Mouse (Mus musculus): ENCODE measurements at regions not wholly inside any gene's neighbourhood (a gene's known extent, or its start where the extent isn't known, plus 50 kb on each side); places are given as distances from the start of the nearest gene placed in this dataset.
A peak's percentile ranks its signal among the peaks of the same experiment; 100 is the strongest.

DNA sequence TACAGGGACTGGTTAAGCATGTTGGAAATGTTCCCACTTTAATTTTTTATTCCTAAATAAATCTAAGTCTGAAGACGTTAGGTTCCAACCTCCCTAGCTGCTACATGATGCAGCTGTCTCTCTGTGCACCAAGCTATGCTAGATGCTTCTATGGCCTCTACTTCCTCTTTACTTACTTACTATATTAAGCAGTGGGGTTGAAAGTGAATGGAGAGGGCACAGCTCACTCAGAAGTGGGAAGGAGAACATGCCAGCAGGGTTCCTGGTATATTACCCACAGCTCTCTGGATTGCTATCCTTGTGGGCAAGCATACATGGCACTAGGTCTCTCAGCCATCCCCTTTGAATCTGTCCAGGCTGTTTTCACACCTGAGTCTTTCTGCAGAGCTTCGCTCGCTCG lies 61.4 kb upstream of the Nabp1 start:
- whole genome bisulfite sequencing, result 89% methylated on average over 4 of the region's 4 CpGs
- H3K27me3 ChIP-seq (ENCODE audit: control insufficient read depth, insufficient read depth, low read length), result no peaks in the 10 kb centered on the region
- H3K36me3 ChIP-seq (ENCODE audit: control insufficient read depth, insufficient read depth, low read length), result no peaks in the 10 kb centered on the region
- H3K9me3 ChIP-seq (ENCODE audit: control insufficient read depth, low read length), result no peaks in the 10 kb centered on the region
- no peaks in the 10 kb centered on the region for H3K4me1 ChIP-seq (ENCODE audit: control insufficient read depth, insufficient read depth, low read length)
- H3K4me2 ChIP-seq (ENCODE audit: low read depth), result no peak overlapping the region
- H3K27ac ChIP-seq (ENCODE audit: low read depth, low read length), result no peak overlapping the region
- no peak overlapping the region for H3K4me3 ChIP-seq (ENCODE audit: low read depth, low read length)
- ATAC-seq (ENCODE audit: insufficient read depth, low FRiP score, low TSS enrichment) (no peak), DNase-seq (ENCODE audit: low spot score) (no peak)
- H3K9ac ChIP-seq (ENCODE audit: low read length), result no peak overlapping the region

DNA sequence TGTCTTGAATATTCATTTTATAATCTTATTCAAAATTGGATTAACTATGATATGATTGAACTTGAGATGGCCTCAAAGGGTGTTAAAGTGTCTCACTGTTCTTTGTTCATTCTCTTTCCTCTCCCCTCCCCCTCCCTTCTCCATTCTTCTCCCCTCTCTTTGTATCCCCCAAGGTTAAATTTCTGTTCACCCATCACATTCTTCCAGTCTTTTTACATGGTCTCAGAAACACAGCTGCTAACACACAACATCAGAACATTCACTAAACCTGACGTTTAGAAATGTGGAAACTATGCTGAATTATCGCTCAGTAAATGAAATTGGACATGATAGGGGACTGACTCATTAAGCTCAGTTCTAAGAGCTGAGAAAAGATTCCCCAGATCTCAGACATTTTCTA lies 60.6 kb upstream of the Nabp1 start:
- Histone ChIP-seq H3K9me3 (ENCODE audit: control insufficient read depth, low read length) (no peaks in the 10 kb centered on the region), H3K9ac (ENCODE audit: low read length) (no peak overlapping the region), H3K36me3 (ENCODE audit: control insufficient read depth, insufficient read depth, low read length) (no peaks in the 10 kb centered on the region), H3K4me1 (ENCODE audit: control insufficient read depth, insufficient read depth, low read length) (no peaks in the 10 kb centered on the region), H3K4me2 (ENCODE audit: low read depth) (no peak overlapping the region), H3K27me3 (ENCODE audit: control insufficient read depth, insufficient read depth, low read length) (no peaks in the 10 kb centered on the region), H3K27ac (ENCODE audit: low read depth, low read length) (no peak overlapping the region), H3K4me3 (ENCODE audit: low read depth, low read length) (no peak overlapping the region)
- no peak for DNase-seq (ENCODE audit: low spot score)
- 73% methylated on average over 2 of the region's 2 CpGs for WGBS
- no peak for ATAC-seq (ENCODE audit: insufficient read depth, low FRiP score, low TSS enrichment)

DNA sequence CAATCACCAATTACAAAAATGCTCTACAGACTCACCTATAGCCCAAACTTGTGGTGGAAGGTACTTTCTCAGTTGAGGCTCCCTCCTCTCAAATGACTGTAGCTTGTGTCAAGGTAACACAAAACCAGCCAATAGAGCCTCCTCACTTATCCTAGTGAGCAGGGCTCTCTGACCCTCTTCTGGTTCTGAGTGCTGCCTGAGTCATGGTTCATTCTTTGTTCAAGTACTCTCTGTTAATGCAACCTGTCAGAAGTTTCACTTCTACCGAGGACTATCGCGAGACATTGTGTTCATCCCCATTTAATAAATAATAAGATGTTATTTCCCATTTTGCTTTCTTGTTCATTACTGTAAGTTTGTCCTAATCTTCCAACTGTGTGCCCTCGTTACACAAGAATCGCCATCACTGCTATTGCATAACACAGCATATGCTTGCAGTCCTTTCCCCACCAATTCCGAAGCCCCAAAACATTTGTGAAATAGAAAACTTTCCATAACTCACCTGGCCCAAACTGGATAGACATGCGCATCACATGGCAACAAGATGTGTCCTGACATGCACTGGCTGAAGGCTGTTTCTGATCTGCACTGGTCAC lies 59.6 kb upstream of the Nabp1 start:
- Histone ChIP-seq H3K4me3 (ENCODE audit: low read depth, low read length) (no peak overlapping the region), H3K36me3 (ENCODE audit: control insufficient read depth, insufficient read depth, low read length) (no peaks in the 10 kb centered on the region), H3K9me3 (ENCODE audit: control insufficient read depth, low read length) (no peaks in the 10 kb centered on the region), H3K4me2 (ENCODE audit: low read depth) (no peak overlapping the region), H3K27me3 (ENCODE audit: control insufficient read depth, insufficient read depth, low read length) (no peaks in the 10 kb centered on the region), H3K4me1 (ENCODE audit: control insufficient read depth, insufficient read depth, low read length) (no peaks in the 10 kb centered on the region), H3K9ac (ENCODE audit: low read length) (no peak overlapping the region), H3K27ac (ENCODE audit: low read depth, low read length) (no peak overlapping the region)
- DNase-seq (ENCODE audit: low spot score) (no peak), ATAC-seq (ENCODE audit: insufficient read depth, low FRiP score, low TSS enrichment) (no peak)
- WGBS, result 94% methylated on average over 7 of the region's 7 CpGs

DNA sequence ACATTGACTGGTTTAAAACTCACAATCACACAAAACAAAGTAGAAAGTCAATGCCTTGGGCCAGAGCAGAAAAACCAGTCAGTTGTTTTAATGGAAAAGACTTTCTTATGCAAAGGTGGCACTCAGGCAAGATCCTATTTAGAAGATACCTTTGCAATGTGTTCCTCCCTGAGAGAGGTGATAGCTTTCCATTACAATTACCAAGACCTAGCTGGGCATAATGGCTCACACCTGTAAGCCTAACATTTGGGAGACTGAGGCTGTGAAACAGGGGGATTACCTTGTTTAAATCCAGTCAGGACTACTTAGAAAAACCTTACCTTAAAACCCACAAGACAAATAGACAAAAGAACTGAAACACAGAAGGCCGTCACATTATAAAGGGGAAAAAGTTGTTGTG lies 57.9 kb upstream of the Nabp1 start:
- H3K4me1 ChIP-seq (ENCODE audit: control insufficient read depth, insufficient read depth, low read length), result no peaks in the 10 kb centered on the region
- DNase-seq (ENCODE audit: low spot score) (no peak), ATAC-seq (ENCODE audit: insufficient read depth, low FRiP score, low TSS enrichment) (no peak)
- no peak overlapping the region for H3K4me2 ChIP-seq (ENCODE audit: low read depth)
- no peak overlapping the region for H3K9ac ChIP-seq (ENCODE audit: low read length)
- WGBS, result 84% methylated on average over 1 of the region's 1 CpGs
- H3K4me3 ChIP-seq (ENCODE audit: low read depth, low read length), result no peak overlapping the region
- no peaks in the 10 kb centered on the region for H3K36me3 ChIP-seq (ENCODE audit: control insufficient read depth, insufficient read depth, low read length)
- no peak overlapping the region for H3K27ac ChIP-seq (ENCODE audit: low read depth, low read length)
- H3K27me3 ChIP-seq (ENCODE audit: control insufficient read depth, insufficient read depth, low read length), result no peaks in the 10 kb centered on the region
- no peaks in the 10 kb centered on the region for H3K9me3 ChIP-seq (ENCODE audit: control insufficient read depth, low read length)

DNA sequence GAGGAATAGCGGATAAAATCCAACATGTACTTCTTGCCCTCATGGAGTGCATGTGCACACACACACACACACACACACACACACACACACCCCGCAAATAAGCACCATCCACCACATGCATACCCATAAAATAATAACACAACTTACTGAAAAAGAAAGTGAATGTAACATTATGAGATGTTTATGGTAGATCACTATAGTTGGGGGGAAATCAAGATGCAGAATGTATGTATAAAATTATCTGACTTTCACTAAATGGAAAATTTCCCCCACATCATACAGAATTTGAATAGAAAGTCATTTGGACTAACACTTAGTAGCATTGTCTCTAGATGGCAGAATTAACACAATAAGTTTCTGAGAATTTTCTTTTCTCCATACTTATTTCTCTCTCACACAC lies 57.2 kb upstream of the Nabp1 start:
- DNase-seq (ENCODE audit: low spot score) (no peak), ATAC-seq (ENCODE audit: insufficient read depth, low FRiP score, low TSS enrichment) (no peak)
- H3K9me3 ChIP-seq (ENCODE audit: control insufficient read depth, low read length), result no peaks in the 10 kb centered on the region
- H3K4me2 ChIP-seq (ENCODE audit: low read depth), result no peak overlapping the region
- WGBS, result 89% methylated on average over 2 of the region's 2 CpGs
- no peak overlapping the region for H3K27ac ChIP-seq (ENCODE audit: low read depth, low read length)
- H3K36me3 ChIP-seq (ENCODE audit: control insufficient read depth, insufficient read depth, low read length), result no peaks in the 10 kb centered on the region
- H3K27me3 ChIP-seq (ENCODE audit: control insufficient read depth, insufficient read depth, low read length), result no peaks in the 10 kb centered on the region
- H3K4me1 ChIP-seq (ENCODE audit: control insufficient read depth, insufficient read depth, low read length), result no peaks in the 10 kb centered on the region
- no peak overlapping the region for H3K9ac ChIP-seq (ENCODE audit: low read length)
- H3K4me3 ChIP-seq (ENCODE audit: low read depth, low read length), result no peak overlapping the region

DNA sequence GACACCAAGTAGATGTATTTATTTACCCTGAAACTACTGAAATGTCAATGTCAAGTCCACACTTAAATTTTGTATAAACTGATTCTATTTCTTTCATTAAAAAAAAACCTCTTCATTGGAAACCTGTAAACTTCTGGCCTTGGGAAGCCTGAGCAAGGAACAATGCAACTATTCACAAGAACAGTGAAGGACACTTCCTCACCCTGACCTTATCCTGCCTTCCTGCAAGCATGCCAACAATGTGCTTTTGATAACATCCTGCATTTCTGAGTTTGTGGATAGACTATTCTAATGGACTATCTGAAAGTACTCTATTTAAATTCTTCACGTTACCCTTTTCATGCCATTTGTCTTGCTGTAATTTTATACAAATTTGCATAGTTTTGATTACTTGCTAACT lies 53.1 kb upstream of the Nabp1 start:
- Histone ChIP-seq H3K9me3 (ENCODE audit: control insufficient read depth, low read length) (no peaks in the 10 kb centered on the region), H3K27me3 (ENCODE audit: control insufficient read depth, insufficient read depth, low read length) (no peaks in the 10 kb centered on the region), H3K9ac (ENCODE audit: low read length) (no peak overlapping the region), H3K27ac (ENCODE audit: low read depth, low read length) (no peak overlapping the region), H3K4me1 (ENCODE audit: control insufficient read depth, insufficient read depth, low read length) (no peaks in the 10 kb centered on the region), H3K36me3 (ENCODE audit: control insufficient read depth, insufficient read depth, low read length) (no peaks in the 10 kb centered on the region), H3K4me3 (ENCODE audit: low read depth, low read length) (no peak overlapping the region), H3K4me2 (ENCODE audit: low read depth) (no peak overlapping the region)
- no peak for ATAC-seq (ENCODE audit: insufficient read depth, low FRiP score, low TSS enrichment)
- no peak for DNase-seq (ENCODE audit: low spot score)
- 59% methylated on average over 1 of the region's 1 CpGs for WGBS

DNA sequence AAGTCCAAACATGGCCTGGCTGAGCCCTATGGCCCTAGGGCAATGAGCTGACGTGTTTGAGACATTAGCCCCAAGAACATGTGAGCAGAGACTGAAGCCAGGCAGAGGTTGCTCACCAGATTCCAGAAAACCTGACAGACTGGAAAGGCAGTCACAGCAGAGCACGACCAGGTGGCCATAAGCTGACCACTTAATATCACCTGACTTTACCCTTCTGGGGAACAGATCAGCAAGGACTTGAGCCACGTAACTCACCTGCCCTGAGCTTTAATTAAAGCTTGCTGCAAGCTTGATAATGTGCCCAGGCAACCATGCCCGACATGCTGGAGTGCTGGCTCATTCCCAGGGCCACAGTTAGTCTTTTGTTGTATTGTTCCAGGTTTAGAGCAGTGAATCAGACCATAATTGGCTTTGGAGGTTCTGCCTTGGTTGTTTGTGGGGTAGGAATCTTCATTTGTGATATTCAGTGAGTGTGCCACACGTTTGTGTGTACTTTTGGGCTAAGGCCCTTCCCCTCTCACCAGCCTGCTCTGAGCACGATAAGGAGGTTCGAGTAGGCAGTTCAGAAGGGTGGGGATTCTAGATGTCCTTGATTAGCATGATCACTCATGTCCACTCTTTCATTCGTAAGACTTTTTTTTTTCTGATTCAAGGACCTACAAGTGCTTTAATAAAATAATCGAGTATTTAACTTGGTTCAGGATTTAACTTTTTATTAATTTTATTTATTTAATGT lies 52.1 kb upstream of the Nabp1 start:
- Histone ChIP-seq H3K27me3 (ENCODE audit: control insufficient read depth, insufficient read depth, low read length) (no peaks in the 10 kb centered on the region), H3K27ac (ENCODE audit: low read depth, low read length) (0 out of 2 replicates have a peak overlapping the region, but pooled peaks have one; percentile 14), H3K9ac (ENCODE audit: low read length) (no peak overlapping the region), H3K36me3 (ENCODE audit: control insufficient read depth, insufficient read depth, low read length) (no peaks in the 10 kb centered on the region), H3K4me2 (ENCODE audit: low read depth) (no peak overlapping the region), H3K4me3 (ENCODE audit: low read depth, low read length) (no peak overlapping the region), H3K4me1 (ENCODE audit: control insufficient read depth, insufficient read depth, low read length) (no peaks in the 10 kb centered on the region), H3K9me3 (ENCODE audit: control insufficient read depth, low read length) (no peaks in the 10 kb centered on the region)
- 69% methylated on average over 9 of the region's 9 CpGs for whole genome bisulfite sequencing
- ATAC-seq (ENCODE audit: insufficient read depth, low FRiP score, low TSS enrichment), result no peak
- no peak for DNase-seq (ENCODE audit: low spot score)

DNA sequence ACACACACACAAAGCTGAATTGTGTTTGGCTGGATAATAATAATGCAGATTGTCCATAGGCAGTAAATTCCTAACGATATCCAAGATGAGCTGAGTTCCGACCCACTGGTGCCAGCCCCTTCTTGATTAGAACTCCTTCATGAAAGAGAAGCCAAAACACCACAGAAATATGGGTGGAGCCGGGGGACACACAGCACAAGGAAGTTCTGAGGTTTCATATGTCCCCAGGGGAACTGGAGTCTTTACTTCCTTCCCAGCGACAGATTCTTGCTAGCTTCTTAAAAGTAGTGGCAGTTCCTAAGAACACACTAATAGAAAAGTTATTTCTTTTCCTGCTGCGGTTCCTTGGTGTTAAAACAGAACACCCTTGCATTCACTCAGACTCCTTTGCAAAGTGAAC lies 51.4 kb upstream of the Nabp1 start:
- Histone ChIP-seq H3K4me1 (ENCODE audit: control insufficient read depth, insufficient read depth, low read length) (no peaks in the 10 kb centered on the region), H3K36me3 (ENCODE audit: control insufficient read depth, insufficient read depth, low read length) (no peaks in the 10 kb centered on the region), H3K9ac (ENCODE audit: low read length) (no peak overlapping the region), H3K27ac (ENCODE audit: low read depth, low read length) (no peak overlapping the region), H3K9me3 (ENCODE audit: control insufficient read depth, low read length) (no peaks in the 10 kb centered on the region), H3K27me3 (ENCODE audit: control insufficient read depth, insufficient read depth, low read length) (no peaks in the 10 kb centered on the region), H3K4me2 (ENCODE audit: low read depth) (no peak overlapping the region), H3K4me3 (ENCODE audit: low read depth, low read length) (no peak overlapping the region)
- DNase-seq (ENCODE audit: low spot score), result no peak
- whole genome bisulfite sequencing, result 77% methylated on average over 5 of the region's 5 CpGs
- ATAC-seq (ENCODE audit: insufficient read depth, low FRiP score, low TSS enrichment), result no peak

DNA sequence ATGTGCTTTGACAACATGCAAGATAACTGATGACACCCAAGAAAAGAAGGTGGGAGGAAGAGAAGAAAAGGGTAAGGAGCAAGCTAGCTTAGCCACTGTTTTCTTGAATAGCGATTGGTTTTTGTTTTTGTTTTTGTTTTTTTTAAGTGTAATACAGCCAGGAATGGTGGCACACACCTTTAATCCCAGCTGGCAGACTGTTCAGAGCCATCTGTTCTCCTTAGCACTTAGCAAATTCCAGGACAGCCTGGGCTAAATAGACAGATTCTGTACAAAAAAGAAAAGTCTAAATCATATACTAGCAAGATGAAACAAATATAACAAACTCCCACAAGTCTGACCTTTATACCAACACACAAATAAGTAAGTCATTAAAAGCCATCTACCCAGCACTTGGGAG lies 50.4 kb upstream of the Nabp1 start:
- 72% methylated on average over 1 of the region's 1 CpGs for WGBS

More for the DNA sequence above, 50.4 kb upstream of the Nabp1 start:
- no peak overlapping the region for H3K9ac ChIP-seq (ENCODE audit: low read length)
- H3K36me3 ChIP-seq (ENCODE audit: control insufficient read depth, insufficient read depth, low read length), result no peaks in the 10 kb centered on the region
- no peak overlapping the region for H3K4me2 ChIP-seq (ENCODE audit: low read depth)
- H3K9me3 ChIP-seq (ENCODE audit: control insufficient read depth, low read length), result no peaks in the 10 kb centered on the region
- no peak overlapping the region for H3K27ac ChIP-seq (ENCODE audit: low read depth, low read length)
- H3K4me3 ChIP-seq (ENCODE audit: low read depth, low read length), result no peak overlapping the region
- H3K4me1 ChIP-seq (ENCODE audit: control insufficient read depth, insufficient read depth, low read length), result no peaks in the 10 kb centered on the region
- no peaks in the 10 kb centered on the region for H3K27me3 ChIP-seq (ENCODE audit: control insufficient read depth, insufficient read depth, low read length)
- ATAC-seq (ENCODE audit: insufficient read depth, low FRiP score, low TSS enrichment), result no peak
- no peak for DNase-seq (ENCODE audit: low spot score)
